Mouse (Mus musculus) liver, embryonic 14.5 days (tissue): Measurements from ENCODE around the gene Sos2.

ENCODE experiments used
- CTCF ChIP-seq: IDR thresholded peaks from 2 replicates; pipeline ENCODE4 v1.5.1; 2016; ENCODE audit warnings: antibody characterized with exemption, low read depth, control low read depth
- EP300 ChIP-seq: IDR thresholded peaks from 2 replicates; pipeline ENCODE4 v1.6.1; 2016; ENCODE audit warnings: antibody characterized with exemption, low read depth

DNA sequence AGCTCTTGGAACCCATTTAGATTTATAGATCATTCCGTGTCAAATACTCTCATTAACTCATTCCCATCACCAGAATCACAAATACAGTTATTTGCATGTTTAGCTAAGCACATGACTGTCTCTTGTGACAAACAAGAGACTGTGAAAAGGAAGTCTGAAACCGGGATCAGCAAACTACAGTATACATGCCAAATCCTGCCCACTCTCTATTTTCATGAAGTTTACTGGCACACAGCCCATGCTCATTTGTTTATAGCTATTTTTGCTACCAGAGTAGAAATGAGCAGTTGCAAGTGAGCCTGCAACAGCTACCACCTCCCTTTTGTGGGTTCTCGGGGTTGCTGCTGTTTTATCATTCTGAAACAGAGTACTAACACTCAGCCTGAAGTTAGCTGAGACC lies 36.8 kb downstream of the Sos2 start:
- no peak for TF ChIP-seq EP300
- TF ChIP-seq CTCF: no peak
